Mouse (Mus musculus) macrophage (primary cell): Measurements from ENCODE around the gene Asb4. TPM values are rescaled to one million over a fixed set of nuclear protein-coding genes. Genes with fewer than 3 reads are reported as not detected.

Experiments
- H3K27ac ChIP-seq: fragments of 350-480 bp; formaldehyde crosslinking; 2 replicates; pipeline ENCODE4 v1.9.0; 2021
- H3K36me3 ChIP-seq: fragments of 350-480 bp; formaldehyde crosslinking; 2 replicates; pipeline ENCODE4 v1.9.0; 2021; ENCODE audit errors: inconsistent target
- H3K4me3 ChIP-seq: fragments of 350-480 bp; formaldehyde crosslinking; 2 replicates; pipeline ENCODE4 v1.9.0; 2021; ENCODE audit errors: inconsistent target
- H3K79me2 ChIP-seq: fragments of 350-480 bp; formaldehyde crosslinking; 2 replicates; pipeline ENCODE4 v1.9.0; 2021; ENCODE audit errors: inconsistent target
- WGBS: methylation state at CpG from one replicate; pipeline ENCODE4 v1.1.7; 2026; ENCODE audit warnings: inconsistent platforms; ENCODE audit not compliant: missing documents; 5-methylcytosine and 5-hydroxymethylcytosine counted together
- polyA plus RNA-seq: library from polyadenylated mRNA; stranded (reverse); fragments of 250-400 nt; gene quantifications from 3 replicates; pipeline ENCODE4 v1.2.4, GENCODE M21; 2018; ENCODE audit warnings: inconsistent platforms

Gene Asb4
- polyA plus RNA-seq, 1 experiment from 2014 or later: 1.6 TPM

DNA sequence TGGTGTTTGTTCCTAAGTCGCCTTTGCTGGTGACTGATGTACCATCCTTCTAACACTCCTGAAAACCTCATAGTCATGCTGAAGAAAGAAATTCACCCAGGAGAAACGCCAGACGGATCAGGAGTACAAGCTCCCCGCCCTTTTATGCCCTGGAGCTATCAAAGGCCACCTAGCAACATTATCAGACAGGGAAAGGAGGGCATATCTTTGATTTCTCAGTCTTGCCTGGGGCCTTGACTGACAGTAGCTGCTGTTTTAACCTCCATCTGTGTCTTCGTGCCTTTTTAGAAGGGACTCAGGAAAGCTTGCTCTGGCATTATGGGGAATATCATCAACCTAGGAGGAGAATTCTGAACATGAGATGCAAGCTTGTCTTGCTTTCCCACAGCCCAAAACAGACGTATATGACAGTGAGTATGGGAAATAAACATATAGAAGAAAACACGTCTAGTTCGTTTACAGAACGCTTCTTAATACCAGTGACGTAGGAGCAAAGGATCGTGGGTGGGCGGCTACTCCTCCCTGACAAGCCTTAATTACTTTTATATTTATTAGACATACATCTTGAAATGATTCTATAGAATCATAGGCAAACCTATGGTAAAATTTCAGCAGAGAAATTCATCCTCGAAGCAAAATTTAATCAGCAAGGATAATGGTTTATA is 1.1 kb upstream of the Asb4 start:
- Histone ChIP-seq H3K36me3 (no peaks in the 10 kb centered on the region), H3K27ac (no peak overlapping the region), H3K4me3 (no peak overlapping the region), H3K79me2 (no peaks in the 10 kb centered on the region)
- 81% methylated on average over 13 of the region's 13 CpGs for WGBS

DNA sequence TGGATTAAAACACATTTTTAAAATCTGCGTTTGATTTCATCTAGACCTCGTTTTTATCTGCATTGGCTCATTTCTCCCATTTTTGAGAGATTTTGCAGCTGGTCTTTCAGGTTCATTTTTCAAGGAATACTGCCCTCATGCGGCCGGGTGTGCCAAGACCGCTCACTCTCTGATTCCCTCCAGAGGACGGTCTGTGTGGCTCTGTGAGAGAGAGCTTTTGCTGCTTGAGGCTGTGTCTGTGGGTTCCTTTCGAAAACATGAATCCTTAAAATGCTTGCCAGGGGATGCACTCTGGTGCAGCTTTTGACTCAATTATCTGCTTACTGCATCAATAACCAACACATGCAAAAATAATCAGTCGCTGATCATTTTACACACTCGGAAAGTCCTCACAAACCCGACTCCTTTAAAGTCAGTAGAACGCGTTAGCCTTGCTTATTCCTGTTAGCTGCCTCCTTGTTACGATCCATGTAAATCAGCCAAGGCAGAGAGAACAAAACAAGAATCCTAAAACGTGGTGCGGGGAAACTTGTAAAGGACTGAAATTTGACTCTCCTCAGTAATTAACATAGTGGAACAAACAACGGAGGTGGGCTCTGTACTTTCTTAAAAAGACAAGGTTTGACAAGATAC is 487 bp upstream of the Asb4 start:
- Histone ChIP-seq H3K79me2 (no peaks in the 10 kb centered on the region), H3K4me3 (peak overlapping the region; percentile 8; the same call in 1 of the 2 replicates), H3K27ac (no peak overlapping the region), H3K36me3 (no peaks in the 10 kb centered on the region)
- 5% methylated on average over 16 of the region's 16 CpGs for WGBS

DNA sequence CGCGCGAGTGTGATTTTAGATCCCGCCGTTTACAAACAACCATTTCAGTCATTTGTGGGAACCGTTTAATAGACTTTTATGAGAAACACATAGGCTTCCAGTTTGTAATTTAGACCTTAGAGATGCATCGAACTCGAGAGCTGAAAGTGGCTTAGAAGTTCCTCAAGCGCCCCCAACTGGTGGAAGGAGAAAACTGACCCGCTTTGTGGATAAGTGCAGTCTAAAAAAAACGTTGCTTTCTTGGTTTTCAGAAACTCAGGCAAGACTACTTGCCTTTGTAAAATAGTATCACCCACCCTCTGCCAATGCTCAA is 948 bp downstream of the Asb4 start:
- Histone ChIP-seq H3K27ac (no peak overlapping the region), H3K79me2 (no peaks in the 10 kb centered on the region), H3K4me3 (no peak overlapping the region; the same call in 1 of the 2 replicates), H3K36me3 (no peaks in the 10 kb centered on the region)
- WGBS: 2% methylated on average over 11 of the region's 11 CpGs

DNA sequence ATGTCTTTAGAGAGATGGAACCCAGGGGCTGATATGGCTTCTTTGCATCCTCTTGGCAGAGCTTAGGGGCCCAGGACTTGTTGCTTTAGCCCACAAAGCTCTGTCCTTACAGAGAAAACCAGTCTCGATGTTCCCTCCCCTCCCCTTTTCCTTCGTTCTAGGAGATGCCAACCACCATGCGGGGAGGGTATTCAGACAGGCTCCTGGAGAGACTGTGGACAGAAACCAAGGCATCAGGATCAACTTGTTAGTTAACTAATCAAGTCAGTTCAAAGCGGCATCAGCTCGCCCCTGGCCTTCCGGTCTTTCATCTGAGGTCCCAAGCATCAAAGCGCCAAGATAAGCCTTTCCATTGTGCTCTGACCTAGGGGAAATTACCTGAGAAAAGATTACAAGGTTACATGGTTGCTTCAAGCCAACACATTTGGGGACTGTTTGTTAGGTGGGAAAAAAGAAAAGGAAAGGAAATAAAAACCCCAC is 2.0 kb downstream of the Asb4 start:
- H3K36me3 ChIP-seq: no peaks in the 10 kb centered on the region
- H3K27ac ChIP-seq: no peak overlapping the region
- no peak overlapping the region for H3K4me3 ChIP-seq
- 87% methylated on average over 7 of the region's 7 CpGs for WGBS
- no peaks in the 10 kb centered on the region for H3K79me2 ChIP-seq

DNA sequence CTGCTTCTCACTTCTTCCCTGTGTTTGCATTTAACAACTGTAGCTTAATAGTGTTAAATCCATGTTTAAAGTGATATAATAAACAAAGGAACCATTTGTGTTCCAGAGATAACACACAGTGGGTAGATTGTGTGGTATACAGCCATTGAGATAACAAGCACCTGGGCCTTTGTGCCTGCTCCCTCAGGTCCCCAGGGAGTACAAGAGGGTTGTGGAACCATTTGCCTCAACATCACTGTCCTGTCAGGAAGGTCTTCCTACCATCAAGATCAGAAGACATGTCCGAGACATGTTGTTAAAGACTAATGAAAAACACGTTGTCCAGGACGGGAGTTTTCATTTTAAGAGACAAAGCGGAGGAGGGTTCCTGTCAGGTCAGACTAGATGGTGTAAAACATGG is 3.3 kb downstream of the Asb4 start:
- H3K4me3 ChIP-seq: no peak overlapping the region
- H3K27ac ChIP-seq: no peak overlapping the region
- no peaks in the 10 kb centered on the region for H3K79me2 ChIP-seq
- no peaks in the 10 kb centered on the region for H3K36me3 ChIP-seq
- WGBS: 88% methylated on average over 4 of the region's 4 CpGs

DNA sequence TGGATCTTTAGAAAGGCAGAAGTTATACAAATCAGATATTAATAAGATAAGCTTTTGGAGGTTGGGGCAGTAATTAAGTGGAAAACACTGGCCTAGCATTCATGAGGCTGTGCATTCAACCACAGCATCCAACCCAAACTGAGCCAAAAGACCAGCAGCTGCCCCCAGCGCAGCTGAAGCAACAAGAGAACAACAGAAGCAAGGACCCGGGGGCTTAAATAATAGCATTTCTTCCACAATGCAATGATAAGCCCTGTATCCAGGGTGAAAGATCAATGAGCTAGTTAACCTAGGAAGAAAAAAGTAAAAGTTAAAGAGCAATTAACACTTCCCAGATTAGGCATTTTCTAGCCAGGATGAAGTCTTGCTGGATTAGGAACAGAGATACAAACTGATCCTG is 4.2 kb downstream of the Asb4 start:
- 87% methylated on average over 2 of the region's 2 CpGs for WGBS
- Histone ChIP-seq H3K27ac (no peak overlapping the region), H3K4me3 (no peak overlapping the region), H3K79me2 (no peaks in the 10 kb centered on the region), H3K36me3 (no peaks in the 10 kb centered on the region)

DNA sequence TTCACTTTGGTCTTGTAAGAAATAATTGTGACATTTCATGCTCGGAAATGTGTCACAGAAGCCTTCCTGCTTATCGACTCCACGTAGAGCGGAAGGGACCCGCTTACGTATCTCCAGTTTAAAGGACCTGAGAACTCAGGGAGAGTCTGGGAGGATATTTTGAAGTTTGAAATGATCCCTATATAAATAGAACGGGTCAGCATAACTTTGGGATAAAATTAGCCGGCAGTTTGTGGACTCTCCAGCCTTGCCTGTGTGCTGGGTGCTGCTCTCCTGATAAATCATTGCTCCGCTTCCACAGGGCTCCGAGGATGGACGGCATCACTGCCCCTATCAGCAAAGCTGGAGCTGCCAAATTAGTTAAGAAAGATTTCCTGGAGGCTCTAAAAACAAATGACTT is 7.1 kb downstream of the Asb4 start:
- 15% methylated on average over 11 of the region's 11 CpGs for WGBS
- peak overlapping the region; percentile 11; the same call in 1 of the 2 replicates for H3K4me3 ChIP-seq
- no peak overlapping the region for H3K27ac ChIP-seq

DNA sequence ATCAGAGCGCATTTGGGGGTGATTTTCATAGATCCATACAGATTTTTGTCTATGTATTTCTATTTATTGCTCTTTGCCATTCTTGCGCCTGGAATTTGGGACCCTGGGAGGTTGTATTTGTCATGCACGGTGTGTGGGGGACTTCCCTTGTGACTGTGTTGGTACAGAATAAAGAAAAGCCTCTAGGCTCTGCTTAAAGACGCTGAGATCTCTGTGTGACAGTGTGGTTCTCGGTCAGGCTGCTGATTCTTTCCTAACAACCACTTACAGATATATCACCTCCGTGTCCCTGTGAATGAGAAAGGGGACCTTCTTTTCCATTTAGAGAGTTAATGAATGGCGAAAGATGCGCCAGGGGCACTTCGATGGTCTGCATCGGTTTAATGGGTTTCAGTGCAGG is 7.8 kb downstream of the Asb4 start:
- Histone ChIP-seq H3K36me3 (no peaks in the 10 kb centered on the region), H3K4me3 (no peak overlapping the region)
- 61% methylated on average over 10 of the region's 10 CpGs for WGBS

More for the DNA sequence above, 7.1 kb downstream of the Asb4 start:
- no peaks in the 10 kb centered on the region for H3K79me2 ChIP-seq
- no peaks in the 10 kb centered on the region for H3K36me3 ChIP-seq

DNA sequence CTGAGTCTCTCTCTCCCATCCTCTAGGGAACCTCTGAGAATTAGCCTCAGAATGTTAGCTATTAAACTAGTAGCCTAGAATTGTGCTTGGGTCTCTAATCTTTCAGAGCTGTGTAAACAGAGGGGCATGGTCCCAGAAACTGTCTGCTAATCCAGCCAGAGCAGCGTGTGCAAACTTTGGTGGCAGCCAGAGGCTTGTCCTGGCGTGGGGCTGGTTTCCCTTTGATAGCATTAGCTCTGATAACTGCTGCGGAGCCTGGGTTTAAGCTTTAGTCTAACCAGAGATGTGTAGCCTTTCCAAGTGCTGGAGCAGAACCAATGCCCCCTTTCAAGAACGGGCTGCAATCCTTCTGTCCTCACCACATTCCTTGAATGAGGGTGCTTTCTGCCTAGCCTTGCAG is 11.8 kb downstream of the Asb4 start:
- Histone ChIP-seq H3K27ac (no peak overlapping the region), H3K4me3 (no peak overlapping the region), H3K79me2 (no peaks in the 10 kb centered on the region), H3K36me3 (no peaks in the 10 kb centered on the region)
- WGBS: 72% methylated on average over 4 of the region's 4 CpGs

More for the DNA sequence above, 7.8 kb downstream of the Asb4 start:
- no peak overlapping the region for H3K27ac ChIP-seq
- H3K79me2 ChIP-seq: no peaks in the 10 kb centered on the region

DNA sequence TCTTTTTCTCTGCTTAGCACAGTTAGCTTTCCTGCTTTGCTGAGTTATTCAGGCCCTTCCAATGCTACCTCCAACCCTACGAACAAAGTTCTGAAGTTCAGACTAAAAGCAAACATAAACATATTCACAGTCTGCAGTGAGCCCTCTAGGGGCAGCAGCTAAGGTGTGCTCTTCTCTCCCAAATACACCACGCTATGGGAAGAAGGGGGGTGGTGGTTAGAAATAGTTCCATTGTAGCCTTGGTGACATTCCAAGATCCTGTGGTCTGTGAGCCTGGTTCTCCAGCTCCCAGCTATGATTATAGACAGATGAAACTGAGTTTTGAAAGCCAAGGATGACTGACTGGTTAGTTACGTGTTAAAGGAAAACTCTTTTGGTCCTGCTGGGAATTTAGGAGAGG is 13.6 kb downstream of the Asb4 start:
- 61% methylated on average over 3 of the region's 3 CpGs for WGBS
- Histone ChIP-seq H3K79me2 (no peaks in the 10 kb centered on the region), H3K27ac (no peak overlapping the region), H3K4me3 (no peak overlapping the region), H3K36me3 (no peaks in the 10 kb centered on the region)

DNA sequence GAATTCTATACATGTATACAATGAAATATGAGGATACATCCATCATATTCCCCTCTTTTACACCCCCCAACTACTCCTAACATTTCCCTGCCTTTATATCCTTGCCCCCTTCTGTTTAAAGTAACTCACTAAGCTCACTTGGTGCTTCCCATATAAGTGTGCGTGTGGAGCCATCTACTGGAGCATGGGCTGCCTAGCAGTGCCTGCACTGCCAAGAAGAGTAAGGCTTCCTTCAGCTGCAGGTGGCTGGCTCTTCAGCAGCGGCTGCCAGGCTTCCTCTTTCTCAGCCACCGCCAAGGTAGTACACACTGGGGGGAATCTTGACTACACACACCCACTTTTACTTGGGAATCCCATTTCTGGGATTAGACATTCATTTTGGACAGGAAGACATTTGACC is 18.2 kb downstream of the Asb4 start:
- Histone ChIP-seq H3K36me3 (no peaks in the 10 kb centered on the region), H3K4me3 (no peak overlapping the region), H3K79me2 (no peaks in the 10 kb centered on the region), H3K27ac (no peak overlapping the region)
- WGBS: 0% methylated on average over 3 of the region's 3 CpGs

DNA sequence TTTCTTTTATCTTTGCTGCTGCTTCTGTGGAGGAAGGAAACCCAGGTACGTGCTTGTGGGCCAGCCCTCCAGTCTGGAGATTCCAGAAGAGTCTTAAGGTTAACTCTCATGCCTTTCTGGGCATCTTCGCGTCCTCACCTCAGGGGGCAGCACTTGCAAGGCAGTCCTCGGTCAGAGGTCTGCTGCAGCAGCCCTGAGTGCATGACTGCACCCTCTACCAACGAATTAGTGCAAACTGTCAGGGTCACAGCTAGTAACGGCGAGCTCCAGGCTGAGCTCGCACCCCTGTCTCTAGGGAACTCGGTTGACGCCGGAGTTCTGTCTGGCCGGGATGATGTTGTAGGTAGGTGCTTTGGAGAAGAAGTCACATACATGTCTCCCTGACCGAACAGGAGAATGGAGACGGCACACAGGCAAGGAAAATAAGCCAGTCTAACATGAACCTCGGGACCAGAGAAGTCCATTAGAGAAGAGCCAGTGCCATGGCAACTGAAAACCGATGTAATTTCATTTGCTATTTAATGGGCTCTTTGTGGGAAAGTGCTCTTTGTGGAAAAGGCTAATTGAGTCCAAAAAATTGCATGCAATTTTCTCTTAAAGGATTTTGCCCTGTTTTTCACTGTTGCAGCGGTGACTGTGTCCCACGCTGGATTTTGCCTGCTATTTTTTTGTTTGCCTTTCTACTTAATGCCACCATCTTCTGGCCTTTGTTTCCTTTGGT is 20.1 kb downstream of the Asb4 start:
- Histone ChIP-seq H3K36me3 (no peaks in the 10 kb centered on the region), H3K27ac (no peak overlapping the region), H3K4me3 (no peak overlapping the region), H3K79me2 (no peaks in the 10 kb centered on the region)
- WGBS: 65% methylated on average over 18 of the region's 18 CpGs

DNA sequence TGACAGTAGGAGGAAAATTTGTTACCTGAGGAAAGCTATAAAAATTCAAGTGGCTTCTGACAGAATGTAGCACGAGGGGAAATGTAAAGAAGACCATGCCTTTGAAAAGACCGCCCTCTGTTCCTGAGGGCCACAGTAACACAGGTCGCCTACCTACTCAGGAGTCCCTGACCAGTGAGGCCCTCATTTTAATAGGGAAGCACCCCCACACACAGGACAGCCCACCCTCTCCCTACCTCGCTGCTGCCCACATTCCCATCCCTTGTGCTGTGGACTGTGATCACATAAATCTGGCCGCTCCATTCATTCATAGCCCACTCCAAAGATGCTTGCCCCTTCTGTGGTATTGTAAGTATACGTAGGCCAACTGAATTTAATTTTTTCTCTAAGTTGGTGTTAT is 20.8 kb downstream of the Asb4 start:
- Histone ChIP-seq H3K4me3 (no peak overlapping the region), H3K79me2 (no peaks in the 10 kb centered on the region), H3K36me3 (no peaks in the 10 kb centered on the region), H3K27ac (no peak overlapping the region)
- WGBS: 93% methylated on average over 6 of the region's 6 CpGs

DNA sequence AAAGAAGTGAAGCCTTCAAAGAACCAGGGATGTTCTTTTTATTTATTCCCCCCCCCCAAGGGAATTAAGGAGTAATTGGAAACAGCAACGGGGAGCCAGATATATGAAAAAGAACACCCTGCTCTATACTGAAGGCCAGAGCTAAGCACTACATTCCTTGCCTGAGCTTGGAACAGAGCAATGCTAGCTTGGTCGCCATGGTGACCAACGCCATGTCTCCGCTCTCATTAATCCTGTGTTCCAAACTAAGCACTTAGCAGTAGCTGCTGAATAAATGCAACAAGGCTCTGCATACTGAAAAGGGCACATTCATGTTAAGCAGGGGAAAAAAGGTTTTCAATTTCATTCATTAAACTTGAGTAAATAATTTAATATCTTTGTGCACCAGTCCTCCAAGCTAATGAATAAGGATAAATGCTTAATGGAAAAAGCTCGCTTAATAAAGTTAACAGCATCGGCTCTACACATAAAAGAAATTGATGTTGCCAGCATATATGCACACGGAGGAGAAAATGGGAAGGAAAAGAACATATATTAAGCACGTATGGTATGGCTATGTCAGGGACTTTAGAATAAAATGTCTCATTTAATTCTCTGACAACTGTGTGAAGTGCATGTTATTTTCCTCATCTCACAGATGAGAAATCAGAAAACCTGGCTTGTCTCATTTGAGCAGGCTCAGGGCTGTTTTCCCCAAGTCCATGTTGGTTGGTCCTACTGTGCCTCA is 25.4 kb downstream of the Asb4 start:
- H3K4me3 ChIP-seq: no peak overlapping the region
- no peak overlapping the region for H3K27ac ChIP-seq
- H3K36me3 ChIP-seq: no peaks in the 10 kb centered on the region
- H3K79me2 ChIP-seq: no peaks in the 10 kb centered on the region
- WGBS: 91% methylated on average over 8 of the region's 8 CpGs

DNA sequence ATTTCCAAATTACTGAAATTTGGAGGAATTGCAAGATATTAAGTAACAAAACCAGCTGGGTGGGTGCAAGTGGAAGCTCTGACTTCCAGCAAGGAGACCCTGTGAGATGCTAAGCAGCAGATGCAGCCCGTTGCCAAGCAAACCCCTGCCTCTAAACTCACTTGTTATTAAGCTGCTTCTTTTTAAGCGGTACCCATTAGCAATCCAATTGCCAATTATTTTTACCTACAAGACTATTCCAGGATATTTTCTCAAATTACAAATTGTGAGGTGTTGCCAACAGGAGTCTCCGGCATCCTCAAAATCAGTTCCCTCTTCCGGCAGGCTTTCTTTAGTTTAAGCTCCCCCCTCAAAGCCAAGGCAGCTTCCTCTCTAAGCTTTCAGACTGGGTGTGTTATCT is 26.5 kb downstream of the Asb4 start:
- Histone ChIP-seq H3K36me3 (no peaks in the 10 kb centered on the region), H3K4me3 (no peak overlapping the region), H3K79me2 (no peaks in the 10 kb centered on the region), H3K27ac (no peak overlapping the region)
- 98% methylated on average over 4 of the region's 4 CpGs for WGBS
